Mouse (Mus musculus): Measurements from ENCODE around the gene Clcn6. TPM values are rescaled to one million over a fixed set of nuclear protein-coding genes. Genes with fewer than 3 reads are reported as not detected.
A peak's percentile ranks its signal among the peaks of the same experiment; 100 is the strongest.

The Clcn6 gene
- polyA plus RNA-seq, 1 experiment from 2014 or later = 29.1 TPM

DNA sequence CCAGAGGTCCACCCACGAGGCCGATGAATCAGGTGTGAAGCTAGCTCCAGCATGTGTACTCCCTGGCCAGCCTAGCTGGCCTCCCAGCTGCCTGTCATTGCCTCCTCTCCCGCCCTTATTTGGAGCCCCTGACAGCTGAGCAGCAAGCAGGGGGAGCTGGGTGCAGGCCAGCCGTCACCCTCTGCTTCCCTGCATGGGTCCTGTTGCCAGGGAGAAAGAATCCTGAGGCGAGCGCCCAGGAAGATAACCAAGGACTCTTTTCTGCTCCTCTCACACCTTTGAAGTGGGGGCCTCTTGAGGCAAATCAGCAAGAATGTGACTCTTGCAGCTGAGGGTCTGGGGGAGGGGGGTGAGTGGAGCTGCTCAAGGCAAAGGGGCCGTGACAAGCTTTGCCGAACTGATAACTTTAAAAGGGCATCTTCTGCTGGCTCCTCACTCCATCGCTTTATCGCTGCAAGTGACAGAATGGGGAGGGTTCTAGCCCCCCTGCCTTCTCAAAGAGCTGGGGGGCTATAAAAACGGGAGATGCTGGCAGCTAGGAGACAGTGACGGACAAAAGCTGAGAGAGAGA, 38.3 kb downstream of the Clcn6 start, which contains the start of gene Nppa:
Gene Nppa, plus strand, starts transcription at position 521 of the 571 bp plus-strand sequence.
- ATAC-seq (ENCODE audit: low FRiP score, low read depth) = no peak; the same call in 1 of the 2 replicates
- no peaks in the 10 kb centered on the region for H3K9me3 ChIP-seq
- WGBS = 42% methylated on average over 12 of the region's 12 CpGs
- no peak within 1 kb of the TSS for H3K27ac ChIP-seq
- H3K4me1 ChIP-seq = peaks cover 9% of the 10 kb centered on the region
- H3K36me3 ChIP-seq = peaks cover 20% of the 10 kb centered on the region
- no peak within 1 kb of the TSS for H3K4me3 ChIP-seq
- no peak within 1 kb of the TSS for H3K4me2 ChIP-seq (replicated peaks)
- no peaks in the 10 kb centered on the region for H3K27me3 ChIP-seq (replicated peaks)
- no peak within 1 kb of the TSS for H3K9ac ChIP-seq

DNA sequence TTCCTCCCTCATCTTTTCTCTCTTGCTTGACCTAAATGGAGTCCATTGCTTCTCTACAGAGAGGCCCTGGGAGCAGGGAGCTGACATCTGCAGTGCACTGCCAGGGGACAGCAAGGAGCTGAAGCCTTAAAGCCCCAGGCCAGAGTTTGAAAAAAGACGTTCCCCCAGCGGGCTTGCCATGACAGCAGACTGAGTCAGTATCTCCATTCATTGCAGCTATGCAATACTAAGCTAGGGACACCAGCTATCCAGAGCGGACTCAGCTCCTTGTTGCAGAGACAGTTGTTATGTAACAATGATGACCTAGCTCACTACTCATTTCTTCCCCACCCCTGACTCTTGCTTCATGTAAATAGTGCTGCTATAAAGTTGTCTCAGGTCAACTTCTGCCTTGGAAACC, 43.3 kb downstream of the Clcn6 start:
- 88% methylated on average over 3 of the region's 3 CpGs for WGBS

DNA sequence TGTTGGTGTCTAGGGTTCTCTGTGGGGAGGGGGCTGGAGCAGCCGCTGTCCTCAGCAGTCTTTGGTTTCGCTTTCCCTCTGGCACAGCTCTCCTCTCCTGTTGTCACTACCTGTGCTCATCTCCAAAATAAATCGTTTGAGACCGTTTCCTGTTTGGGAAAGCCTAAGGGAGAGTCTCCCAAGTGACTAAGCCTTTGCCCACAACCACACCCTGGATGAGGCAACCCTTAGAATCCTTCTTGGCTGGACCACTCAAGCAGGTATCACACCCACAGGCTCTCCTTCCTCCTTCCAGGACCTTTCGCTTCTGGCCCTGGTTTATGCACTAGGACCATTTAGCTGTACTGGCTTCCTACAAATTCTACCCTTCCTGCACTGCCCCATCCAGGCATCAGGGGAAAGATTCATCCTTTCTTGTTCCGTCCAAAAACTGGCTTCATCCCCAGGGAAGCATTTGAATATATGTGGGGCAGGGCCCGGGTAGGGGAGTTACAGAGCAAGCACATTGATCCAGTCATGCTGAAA, 45.0 kb downstream of the Clcn6 start:
- no peak overlapping the region for H3K4me2 ChIP-seq (replicated peaks)
- H3K27me3 ChIP-seq (replicated peaks) = no peaks in the 10 kb centered on the region
- no peak overlapping the region for H3K9ac ChIP-seq
- H3K4me1 ChIP-seq = no peaks in the 10 kb centered on the region
- H3K27ac ChIP-seq = no peak overlapping the region
- H3K4me3 ChIP-seq = no peak overlapping the region
- H3K9me3 ChIP-seq = no peaks in the 10 kb centered on the region
- no peaks in the 10 kb centered on the region for H3K36me3 ChIP-seq
- ATAC-seq (ENCODE audit: low FRiP score, low read depth) = no peak
- 65% methylated on average over 7 of the region's 7 CpGs for WGBS

More for the DNA sequence above, 43.3 kb downstream of the Clcn6 start:
- no peak overlapping the region for H3K9ac ChIP-seq
- H3K4me3 ChIP-seq = no peak overlapping the region
- no peaks in the 10 kb centered on the region for H3K36me3 ChIP-seq
- ATAC-seq (ENCODE audit: low FRiP score, low read depth) = no peak
- no peaks in the 10 kb centered on the region for H3K9me3 ChIP-seq
- H3K4me2 ChIP-seq (replicated peaks) = no peak overlapping the region
- H3K4me1 ChIP-seq = peaks cover 3% of the 10 kb centered on the region
- H3K27me3 ChIP-seq (replicated peaks) = no peaks in the 10 kb centered on the region
- no peak overlapping the region for H3K27ac ChIP-seq

DNA sequence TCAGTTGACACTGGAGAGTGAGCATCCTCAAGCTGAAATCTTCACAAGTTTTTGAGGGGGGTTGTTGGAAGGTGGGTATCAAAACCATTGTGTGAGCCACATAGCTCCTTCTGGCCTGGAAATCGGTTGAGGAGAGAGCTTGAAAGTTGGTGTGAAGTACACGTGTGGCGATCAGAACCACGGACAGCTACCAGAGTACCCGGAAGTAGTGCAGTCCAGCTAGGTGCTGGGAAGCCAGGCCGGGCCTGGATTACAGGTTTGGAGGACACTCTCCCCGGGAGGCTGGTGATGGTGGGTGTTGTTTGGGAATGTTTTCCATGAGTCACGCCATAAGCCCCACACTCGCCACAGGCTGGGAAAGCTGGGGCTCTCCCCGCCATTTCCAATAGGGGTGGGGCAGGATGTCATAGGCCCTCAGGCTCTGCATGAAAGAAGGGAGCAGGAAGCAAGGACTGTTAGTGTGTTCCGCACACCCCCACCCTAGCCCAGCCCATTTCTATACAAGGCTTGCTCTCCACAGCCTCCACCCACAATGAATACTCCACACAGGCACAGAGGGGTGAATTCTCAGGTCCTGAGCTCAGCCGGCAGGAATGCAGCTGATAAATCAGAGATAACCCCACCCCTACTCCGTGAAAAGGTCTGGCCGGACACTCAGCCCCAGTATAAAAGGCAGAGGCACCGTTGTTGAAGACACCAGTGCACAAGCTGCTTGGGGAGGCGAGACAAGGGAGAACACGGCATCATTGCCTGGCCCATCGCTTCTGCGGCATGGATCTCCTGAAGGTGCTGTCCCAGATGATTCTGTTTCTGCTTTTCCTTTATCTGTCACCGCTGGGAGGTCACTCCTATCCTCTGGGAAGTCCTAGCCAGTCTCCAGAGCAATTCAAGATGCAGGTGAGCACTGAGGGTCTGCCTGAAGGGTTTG, 53.2 kb downstream of the Clcn6 start, which contains the start of gene Nppb:
Gene Nppb, plus strand, starts transcription at position 584 of the 928 bp plus-strand sequence.
- no peak within 1 kb of the TSS for H3K4me3 ChIP-seq
- ATAC-seq (ENCODE audit: low FRiP score, low read depth) = no peak
- 0 out of 2 replicates have a peak within 1 kb of the TSS, but pooled peaks have one; percentile 24 for H3K4me2 ChIP-seq (replicated peaks)
- WGBS = 35% methylated on average over 20 of the region's 20 CpGs
- H3K9me3 ChIP-seq = no peaks in the 10 kb centered on the region
- H3K36me3 ChIP-seq = no peaks in the 10 kb centered on the region
- no peak within 1 kb of the TSS for H3K9ac ChIP-seq
- no peaks in the 10 kb centered on the region for H3K27me3 ChIP-seq (replicated peaks)
- H3K27ac ChIP-seq = no peak within 1 kb of the TSS
- H3K4me1 ChIP-seq = no peaks in the 10 kb centered on the region

DNA sequence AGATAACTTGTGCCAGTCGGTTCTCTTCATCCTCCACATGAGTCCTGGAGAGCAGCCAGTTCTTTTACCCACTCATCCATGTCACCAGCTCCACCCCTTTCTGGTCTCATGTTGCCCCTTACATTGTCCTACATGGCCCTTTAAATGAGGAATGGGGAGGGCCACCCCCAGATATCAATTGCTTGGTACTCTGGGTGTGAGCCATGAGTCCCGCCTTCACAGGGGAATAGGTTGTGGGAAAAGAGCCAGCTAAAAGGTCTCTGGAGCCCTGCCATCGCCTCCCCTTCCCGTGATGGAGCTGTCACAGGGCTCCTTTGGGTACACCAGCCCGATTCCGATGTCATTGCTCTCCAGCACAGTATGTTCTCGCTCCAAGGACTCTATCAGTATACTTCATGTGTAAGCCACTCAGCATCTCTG, 59.2 kb downstream of the Clcn6 start:
- no peak for ATAC-seq (ENCODE audit: low FRiP score, low read depth)
- Histone ChIP-seq H3K27ac (no peak overlapping the region), H3K9ac (no peak overlapping the region), H3K36me3 (no peaks in the 10 kb centered on the region), H3K9me3 (peaks cover 5% of the 10 kb centered on the region; the same call in 1 of the 2 replicates), H3K4me2 (replicated peaks) (no peak overlapping the region), H3K27me3 (replicated peaks) (no peaks in the 10 kb centered on the region), H3K4me1 (no peaks in the 10 kb centered on the region), H3K4me3 (no peak overlapping the region)
- 87% methylated on average over 7 of the region's 7 CpGs for WGBS

DNA sequence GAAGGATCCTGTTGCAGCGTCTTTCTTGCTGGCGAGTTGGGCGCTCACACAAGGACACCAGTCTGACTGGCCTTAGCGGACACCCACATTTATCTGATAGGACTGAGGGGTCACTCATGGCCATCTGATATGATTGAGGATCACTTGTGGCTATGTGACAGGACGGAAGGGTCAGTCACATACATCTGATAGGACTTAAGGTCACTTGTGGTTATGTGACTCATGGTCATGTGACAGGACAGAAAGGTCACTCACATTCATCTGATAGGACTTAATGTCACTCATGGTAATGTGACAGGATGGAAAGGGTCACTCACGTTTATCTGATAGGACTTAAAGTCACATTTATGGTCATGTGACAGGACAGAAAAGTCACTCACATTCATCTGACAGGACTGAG, 60.2 kb downstream of the Clcn6 start:
- no peaks in the 10 kb centered on the region for H3K27me3 ChIP-seq (replicated peaks)
- no peaks in the 10 kb centered on the region for H3K4me1 ChIP-seq
- no peak overlapping the region for H3K4me2 ChIP-seq (replicated peaks)
- 91% methylated on average over 6 of the region's 6 CpGs for WGBS
- H3K27ac ChIP-seq = no peak overlapping the region
- no peak for ATAC-seq (ENCODE audit: low FRiP score, low read depth)
- H3K36me3 ChIP-seq = no peaks in the 10 kb centered on the region
- no peak overlapping the region for H3K9ac ChIP-seq
- no peak overlapping the region for H3K4me3 ChIP-seq
- peaks cover 5% of the 10 kb centered on the region; the same call in 1 of the 2 replicates for H3K9me3 ChIP-seq

DNA sequence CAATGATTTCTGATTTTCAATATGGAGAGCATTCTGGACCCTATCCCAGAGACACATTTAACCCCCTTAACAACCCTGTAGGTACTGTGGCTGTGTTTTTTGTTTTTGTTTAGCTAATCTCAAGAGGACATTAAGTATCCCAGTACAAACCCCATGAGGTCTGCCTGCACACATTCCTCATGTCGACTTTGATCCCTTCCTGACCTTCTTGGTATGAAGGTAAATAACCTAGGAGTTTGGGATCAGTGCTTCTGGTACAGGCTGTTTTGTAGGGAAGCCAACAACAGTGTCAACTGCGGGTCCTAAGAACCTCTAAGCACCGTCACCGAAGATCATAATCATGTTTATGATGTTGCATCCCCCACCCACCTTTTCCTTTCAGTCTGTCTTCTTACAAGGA, 60.9 kb downstream of the Clcn6 start:
- no peaks in the 10 kb centered on the region for H3K36me3 ChIP-seq
- H3K9me3 ChIP-seq = peaks cover 5% of the 10 kb centered on the region; the same call in 1 of the 2 replicates
- WGBS = 77% methylated on average over 4 of the region's 4 CpGs
- H3K9ac ChIP-seq = no peak overlapping the region
- no peak overlapping the region for H3K4me3 ChIP-seq
- H3K4me2 ChIP-seq (replicated peaks) = no peak overlapping the region
- no peaks in the 10 kb centered on the region for H3K27me3 ChIP-seq (replicated peaks)
- ATAC-seq (ENCODE audit: low FRiP score, low read depth) = no peak
- H3K4me1 ChIP-seq = no peaks in the 10 kb centered on the region
- H3K27ac ChIP-seq = no peak overlapping the region

DNA sequence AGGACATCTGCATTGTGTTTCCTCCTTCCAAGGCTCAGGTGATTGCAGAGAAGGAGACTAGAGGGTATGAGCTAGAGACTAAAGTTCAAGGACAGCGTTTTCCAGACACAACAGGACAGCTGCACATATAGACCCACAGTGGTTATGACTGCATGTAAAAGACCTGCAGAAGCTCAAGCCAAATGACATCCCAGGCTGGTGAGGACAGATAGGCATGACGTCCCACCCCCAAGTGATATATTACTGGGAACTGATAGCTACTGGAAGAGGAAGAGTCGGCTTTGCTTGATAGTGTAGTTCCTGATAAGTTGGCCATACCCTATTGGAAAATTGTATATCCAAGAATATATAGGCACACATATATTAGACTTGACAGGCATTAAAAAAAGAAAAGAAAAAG, 62.4 kb downstream of the Clcn6 start:
- Histone ChIP-seq H3K27me3 (replicated peaks) (no peaks in the 10 kb centered on the region), H3K4me3 (no peak overlapping the region), H3K4me1 (no peaks in the 10 kb centered on the region), H3K9ac (no peak overlapping the region), H3K27ac (no peak overlapping the region), H3K9me3 (peaks cover 5% of the 10 kb centered on the region; the same call in 1 of the 2 replicates), H3K4me2 (replicated peaks) (no peak overlapping the region), H3K36me3 (no peaks in the 10 kb centered on the region)
- no peak for ATAC-seq (ENCODE audit: low FRiP score, low read depth)
- 86% methylated on average over 3 of the region's 3 CpGs for WGBS

DNA sequence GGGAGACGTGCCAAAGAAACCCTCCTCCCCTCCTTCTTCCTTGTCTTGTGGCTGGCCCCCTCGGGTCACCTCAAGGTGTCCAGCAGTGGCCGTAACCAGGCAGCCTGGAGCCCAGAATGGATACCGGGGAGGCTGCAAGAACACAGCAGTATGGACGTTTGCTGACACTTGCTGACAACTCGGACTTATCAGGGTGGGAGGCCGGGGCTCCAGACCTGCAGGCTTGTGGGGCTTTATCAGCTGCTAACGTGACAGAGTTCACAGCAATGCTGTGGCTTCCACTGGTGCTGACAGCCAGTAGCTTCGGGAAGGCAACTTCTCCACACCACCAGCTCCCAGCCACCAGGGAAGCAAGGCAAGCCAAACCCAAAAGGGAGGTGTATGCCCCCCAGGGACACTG, 69.3 kb downstream of the Clcn6 start:
- Histone ChIP-seq H3K4me1 (no peaks in the 10 kb centered on the region), H3K9me3 (no peaks in the 10 kb centered on the region), H3K27ac (no peak overlapping the region), H3K4me2 (replicated peaks) (no peak overlapping the region), H3K27me3 (replicated peaks) (no peaks in the 10 kb centered on the region), H3K4me3 (no peak overlapping the region), H3K9ac (no peak overlapping the region), H3K36me3 (no peaks in the 10 kb centered on the region)
- WGBS = 67% methylated on average over 9 of the region's 9 CpGs
- no peak for ATAC-seq (ENCODE audit: low FRiP score, low read depth)

DNA sequence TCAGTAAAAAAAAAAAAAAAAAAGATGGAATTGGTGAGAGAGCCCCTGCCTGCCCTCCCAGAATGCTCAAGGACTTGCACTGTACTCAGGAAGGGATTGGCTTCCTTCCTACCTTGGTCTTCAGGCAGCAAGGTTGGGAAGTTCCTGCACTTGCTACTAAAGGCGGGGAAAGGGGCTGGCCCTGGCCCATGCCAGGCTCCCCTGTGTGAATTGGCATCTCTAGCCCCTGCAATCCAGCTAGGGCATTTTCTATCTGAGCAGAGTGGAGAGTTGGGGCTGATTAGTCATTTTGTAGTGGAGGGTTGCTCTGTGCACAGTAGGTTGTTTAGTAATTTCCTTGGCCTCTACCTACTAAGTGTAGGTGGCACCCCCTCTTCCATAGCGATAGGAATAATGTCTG, 69.8 kb downstream of the Clcn6 start:
- 76% methylated on average over 2 of the region's 2 CpGs for WGBS

DNA sequence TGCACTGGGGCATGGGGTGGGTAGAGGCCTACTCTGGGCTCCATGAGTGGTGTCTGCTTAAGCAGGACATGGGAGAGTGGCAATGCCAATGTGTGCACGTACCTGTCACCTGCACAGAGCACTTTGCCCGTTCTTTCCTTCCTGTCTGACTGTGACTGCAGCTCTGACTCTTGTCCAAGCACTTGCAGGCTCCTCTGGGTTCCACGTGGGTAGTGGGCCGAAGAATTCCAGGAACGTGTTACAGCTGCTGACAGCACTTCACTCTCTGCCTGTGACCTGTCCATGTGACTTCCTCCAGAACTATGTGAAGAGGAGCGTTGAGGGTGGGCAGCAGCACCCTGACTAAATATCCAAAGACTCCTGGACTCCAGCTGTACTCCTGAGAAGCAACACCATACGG, 72.9 kb downstream of the Clcn6 start:
- Histone ChIP-seq H3K4me1 (no peaks in the 10 kb centered on the region), H3K4me3 (no peak overlapping the region), H3K9me3 (no peaks in the 10 kb centered on the region), H3K36me3 (no peaks in the 10 kb centered on the region), H3K27me3 (replicated peaks) (peaks cover 4% of the 10 kb centered on the region; the same call in 1 of the 2 replicates), H3K4me2 (replicated peaks) (no peak overlapping the region), H3K9ac (no peak overlapping the region), H3K27ac (no peak overlapping the region)
- WGBS = 85% methylated on average over 7 of the region's 7 CpGs
- ATAC-seq (ENCODE audit: low FRiP score, low read depth) = no peak

More for the DNA sequence above, 69.8 kb downstream of the Clcn6 start:
- ATAC-seq (ENCODE audit: low FRiP score, low read depth) = no peak
- H3K9me3 ChIP-seq = no peaks in the 10 kb centered on the region
- no peak overlapping the region for H3K9ac ChIP-seq
- H3K4me3 ChIP-seq = no peak overlapping the region
- H3K27ac ChIP-seq = no peak overlapping the region
- H3K4me2 ChIP-seq (replicated peaks) = no peak overlapping the region
- no peaks in the 10 kb centered on the region for H3K27me3 ChIP-seq (replicated peaks)
- H3K4me1 ChIP-seq = no peaks in the 10 kb centered on the region
- H3K36me3 ChIP-seq = no peaks in the 10 kb centered on the region

DNA sequence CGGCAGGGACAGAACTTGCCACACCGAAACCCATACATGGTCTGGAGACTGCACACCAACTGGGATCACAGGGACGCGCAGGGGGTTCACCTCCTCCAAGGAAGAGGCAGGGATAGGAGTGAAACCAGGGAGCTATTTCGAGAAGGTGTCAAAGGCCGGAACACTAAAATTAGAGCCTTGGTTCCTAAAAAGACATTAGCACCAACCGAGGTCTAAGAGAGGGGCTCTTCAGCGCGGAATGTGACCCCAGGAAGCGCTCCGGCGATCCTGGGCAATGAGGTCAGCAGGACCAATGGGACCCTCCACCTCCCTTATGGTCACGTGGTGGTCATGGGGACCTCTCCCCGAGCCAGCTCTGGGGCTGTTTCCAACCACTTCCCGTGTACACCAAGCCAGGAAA, 75.0 kb downstream of the Clcn6 start:
- no peak for ATAC-seq (ENCODE audit: low FRiP score, low read depth)
- Histone ChIP-seq H3K36me3 (no peaks in the 10 kb centered on the region), H3K27ac (no peak overlapping the region), H3K9ac (no peak overlapping the region), H3K4me3 (no peak overlapping the region), H3K4me2 (replicated peaks) (no peak overlapping the region), H3K9me3 (no peaks in the 10 kb centered on the region), H3K27me3 (replicated peaks) (peaks cover 4% of the 10 kb centered on the region; the same call in 1 of the 2 replicates), H3K4me1 (no peaks in the 10 kb centered on the region)
- 90% methylated on average over 15 of the region's 15 CpGs for WGBS

Measured in neural tube, embryonic 12.5 days (tissue).